Mouse (Mus musculus): Measurements from ENCODE around the gene Ccnd3. TPM values are rescaled to one million over a fixed set of nuclear protein-coding genes. Genes with fewer than 3 reads are reported as not detected.
"Not testable (repeated sequence)": the region's sequence is repeated elsewhere in the genome, so short reads cannot be mapped to it uniquely, and the experiment has no call there.

The Ccnd3 gene
- polyA plus RNA-seq, 1 experiment from 2014 or later = 214 TPM

DNA sequence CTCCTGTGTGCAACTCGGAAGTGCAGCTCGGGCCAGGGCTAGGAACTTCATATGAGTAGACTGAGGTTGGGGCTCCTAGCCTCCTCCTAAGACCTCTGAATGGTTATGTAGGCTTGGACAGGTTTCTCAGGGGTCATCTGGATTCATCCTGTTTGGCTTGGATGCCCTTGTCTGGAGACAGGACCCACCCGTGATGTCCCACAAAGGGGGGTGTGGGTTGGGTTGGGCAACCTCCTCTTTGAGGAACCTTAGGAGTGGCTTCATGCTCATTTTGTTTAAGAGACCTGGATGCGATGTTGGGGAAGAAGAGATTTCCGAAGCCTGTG, 92.0 kb downstream of the Ccnd3 start:
- Histone ChIP-seq H3K4me3 (ENCODE audit: low read depth, low read length) (no peak overlapping the region), H3K27me3 (replicated peaks; ENCODE audit: insufficient read depth, low read length) (no peaks in the 10 kb centered on the region), H3K27ac (ENCODE audit: low read length) (peak overlapping the region; percentile 94), H3K4me1 (ENCODE audit: insufficient read depth, low read depth, low read length) (peaks cover 28% of the 10 kb centered on the region), H3K36me3 (ENCODE audit: insufficient read depth, low read length) (0 out of 2 replicates have a peak, but pooled peaks cover 6% of the 10 kb centered on the region), H3K9ac (replicated peaks; ENCODE audit: low read depth) (0 out of 2 replicates have a peak overlapping the region, but pooled peaks have one; percentile 6), H3K9me3 (ENCODE audit: low read length) (no peaks in the 10 kb centered on the region), H3K4me2 (replicated peaks; ENCODE audit: low read depth, low read length) (0 out of 2 replicates have a peak overlapping the region, but pooled peaks have one; percentile 17)
- WGBS = 44% methylated on average over 5 of the region's 5 CpGs
- ATAC-seq = no peak
- no peak for DNase-seq (ENCODE audit: low spot score)
- TF ChIP-seq EP300 (IDR thresholded peaks at IDR 0.05) (no peak), CTCF (IDR thresholded peaks at IDR 0.05) (no peak)

DNA sequence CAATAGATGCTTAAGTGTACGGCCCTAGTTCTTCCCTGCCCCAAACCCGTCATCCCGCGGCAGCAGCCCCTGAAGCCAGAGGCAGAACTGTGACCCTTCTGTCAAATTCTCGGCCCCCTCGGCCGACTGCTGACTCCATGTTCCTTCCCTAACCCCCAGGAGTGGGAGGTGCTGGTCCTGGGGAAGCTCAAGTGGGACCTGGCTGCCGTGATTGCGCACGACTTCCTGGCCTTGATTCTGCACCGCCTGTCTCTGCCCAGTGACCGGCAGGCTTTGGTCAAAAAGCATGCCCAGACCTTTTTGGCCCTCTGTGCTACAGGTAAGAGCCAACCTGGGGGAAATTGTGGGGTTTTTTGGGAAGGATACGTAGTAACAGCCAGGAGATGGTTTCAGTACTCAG, 92.4 kb downstream of the Ccnd3 start:
- WGBS = 54% methylated on average over 13 of the region's 13 CpGs
- TF ChIP-seq CTCF (IDR thresholded peaks at IDR 0.05) (no peak), EP300 (IDR thresholded peaks at IDR 0.05) (no peak)
- DNase-seq (ENCODE audit: low spot score) = peak; percentile 32

DNA sequence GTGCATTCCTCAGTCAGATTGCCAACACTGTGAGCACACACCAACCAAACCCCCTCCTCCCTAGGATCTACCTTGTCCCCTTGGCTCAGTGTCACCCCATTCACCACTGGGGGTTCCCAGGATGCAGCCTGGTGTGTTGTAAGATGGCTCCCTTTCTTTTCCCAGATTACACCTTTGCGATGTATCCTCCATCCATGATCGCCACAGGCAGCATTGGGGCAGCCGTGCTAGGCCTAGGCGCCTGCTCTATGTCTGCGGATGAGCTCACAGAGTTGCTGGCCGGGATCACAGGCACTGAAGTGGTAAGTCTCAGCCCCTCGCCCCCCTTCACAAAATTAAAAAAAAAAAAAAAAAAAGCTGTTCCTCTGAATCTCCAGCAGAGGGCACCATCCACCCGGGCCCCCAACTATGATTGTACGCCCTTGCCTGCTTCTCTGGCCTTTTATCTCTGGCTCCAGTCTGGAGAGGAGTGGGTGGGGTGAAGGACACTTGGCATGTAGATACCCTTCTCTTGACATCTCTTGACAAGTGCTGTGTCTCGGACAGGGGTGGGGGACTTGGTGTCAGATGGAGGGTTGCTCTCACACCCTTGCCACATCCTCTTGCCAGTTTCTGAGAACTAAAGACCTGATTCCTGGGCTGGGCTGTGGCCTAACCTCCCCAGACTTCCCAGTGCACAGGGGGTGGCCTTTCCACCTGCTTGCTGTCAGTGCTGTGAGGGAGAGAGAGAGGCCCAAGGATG, 93.2 kb downstream of the Ccnd3 start:
- ATAC-seq (peak; percentile 19), DNase-seq (ENCODE audit: low spot score) (peak; percentile 83)
- 0 out of 2 replicates have a peak, but pooled peaks cover 12% of the 10 kb centered on the region for H3K36me3 ChIP-seq (ENCODE audit: insufficient read depth, low read length)
- peaks cover 28% of the 10 kb centered on the region for H3K4me1 ChIP-seq (ENCODE audit: insufficient read depth, low read depth, low read length)
- H3K4me3 ChIP-seq (ENCODE audit: low read depth, low read length) = no peak overlapping the region
- H3K4me2 ChIP-seq (replicated peaks; ENCODE audit: low read depth, low read length) = peak overlapping the region; percentile 17; the same call in 1 of the 2 replicates
- 18% methylated on average over 10 of the region's 10 CpGs for WGBS
- no peaks in the 10 kb centered on the region for H3K9me3 ChIP-seq (ENCODE audit: low read length)
- H3K27me3 ChIP-seq (replicated peaks; ENCODE audit: insufficient read depth, low read length) = no peaks in the 10 kb centered on the region
- no peak overlapping the region for H3K9ac ChIP-seq (replicated peaks; ENCODE audit: low read depth)
- TF ChIP-seq EP300 (IDR thresholded peaks at IDR 0.05) (peak; percentile 77), CTCF (IDR thresholded peaks at IDR 0.05) (peak; percentile 78)
- H3K27ac ChIP-seq (ENCODE audit: low read length) = peak overlapping the region; percentile 94

More for the DNA sequence above, 92.4 kb downstream of the Ccnd3 start:
- no peaks in the 10 kb centered on the region for H3K9me3 ChIP-seq (ENCODE audit: low read length)
- ATAC-seq = no peak
- 0 out of 2 replicates have a peak, but pooled peaks cover 11% of the 10 kb centered on the region for H3K36me3 ChIP-seq (ENCODE audit: insufficient read depth, low read length)
- 0 out of 2 replicates have a peak overlapping the region, but pooled peaks have one; percentile 6 for H3K9ac ChIP-seq (replicated peaks; ENCODE audit: low read depth)
- peaks cover 28% of the 10 kb centered on the region for H3K4me1 ChIP-seq (ENCODE audit: insufficient read depth, low read depth, low read length)
- H3K27ac ChIP-seq (ENCODE audit: low read length) = peak overlapping the region; percentile 94
- peak overlapping the region; percentile 17; the same call in 1 of the 2 replicates for H3K4me2 ChIP-seq (replicated peaks; ENCODE audit: low read depth, low read length)
- H3K27me3 ChIP-seq (replicated peaks; ENCODE audit: insufficient read depth, low read length) = no peaks in the 10 kb centered on the region
- no peak overlapping the region for H3K4me3 ChIP-seq (ENCODE audit: low read depth, low read length)

DNA sequence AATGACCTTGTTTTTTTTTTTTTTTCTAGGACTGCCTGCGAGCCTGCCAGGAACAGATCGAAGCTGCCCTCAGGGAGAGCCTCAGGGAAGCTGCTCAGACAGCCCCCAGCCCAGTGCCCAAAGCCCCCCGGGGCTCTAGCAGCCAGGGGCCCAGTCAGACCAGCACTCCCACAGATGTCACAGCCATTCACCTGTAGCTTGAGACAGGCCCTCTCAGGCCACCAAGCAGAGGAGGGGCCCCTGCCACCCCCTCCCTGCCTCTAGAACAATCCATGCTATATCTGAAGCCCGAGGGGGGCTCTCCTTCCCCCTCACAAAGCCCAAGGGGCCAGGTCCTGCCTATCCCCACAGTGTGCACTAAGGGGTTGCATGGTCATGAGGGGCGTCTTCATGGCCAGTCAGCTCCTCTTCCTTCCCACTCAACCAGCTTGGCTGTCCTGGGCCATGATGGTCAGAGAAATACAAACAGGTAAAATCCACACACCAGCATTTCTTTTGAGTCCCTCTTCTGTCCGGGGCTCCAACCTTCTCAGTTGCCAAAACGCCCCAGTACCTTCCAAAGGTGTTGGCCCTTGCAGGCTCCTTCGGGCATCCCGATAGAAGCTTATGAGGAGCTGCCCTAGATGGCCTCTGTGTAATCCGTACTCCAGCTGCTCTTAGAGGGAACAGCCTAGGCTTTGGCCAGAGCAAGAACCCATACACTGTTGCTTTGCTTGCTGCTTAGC, 93.9 kb downstream of the Ccnd3 start:
- H3K9me3 ChIP-seq (ENCODE audit: low read length); ATAC-seq; H3K4me2 ChIP-seq (replicated peaks; ENCODE audit: low read depth, low read length); DNase-seq (ENCODE audit: low spot score); H3K27me3 ChIP-seq (replicated peaks; ENCODE audit: insufficient read depth, low read length); H3K4me3 ChIP-seq (ENCODE audit: low read depth, low read length); H3K9ac ChIP-seq (replicated peaks; ENCODE audit: low read depth): not testable (repeated sequence)
- Histone ChIP-seq H3K4me1 (ENCODE audit: insufficient read depth, low read depth, low read length) (peaks cover 28% of the 10 kb centered on the region), H3K36me3 (ENCODE audit: insufficient read depth, low read length) (0 out of 2 replicates have a peak, but pooled peaks cover 14% of the 10 kb centered on the region), H3K27ac (ENCODE audit: low read length) (peak overlapping the region; percentile 38; the same call in 1 of the 2 replicates)
- WGBS = 75% methylated on average over 10 of the region's 10 CpGs

DNA sequence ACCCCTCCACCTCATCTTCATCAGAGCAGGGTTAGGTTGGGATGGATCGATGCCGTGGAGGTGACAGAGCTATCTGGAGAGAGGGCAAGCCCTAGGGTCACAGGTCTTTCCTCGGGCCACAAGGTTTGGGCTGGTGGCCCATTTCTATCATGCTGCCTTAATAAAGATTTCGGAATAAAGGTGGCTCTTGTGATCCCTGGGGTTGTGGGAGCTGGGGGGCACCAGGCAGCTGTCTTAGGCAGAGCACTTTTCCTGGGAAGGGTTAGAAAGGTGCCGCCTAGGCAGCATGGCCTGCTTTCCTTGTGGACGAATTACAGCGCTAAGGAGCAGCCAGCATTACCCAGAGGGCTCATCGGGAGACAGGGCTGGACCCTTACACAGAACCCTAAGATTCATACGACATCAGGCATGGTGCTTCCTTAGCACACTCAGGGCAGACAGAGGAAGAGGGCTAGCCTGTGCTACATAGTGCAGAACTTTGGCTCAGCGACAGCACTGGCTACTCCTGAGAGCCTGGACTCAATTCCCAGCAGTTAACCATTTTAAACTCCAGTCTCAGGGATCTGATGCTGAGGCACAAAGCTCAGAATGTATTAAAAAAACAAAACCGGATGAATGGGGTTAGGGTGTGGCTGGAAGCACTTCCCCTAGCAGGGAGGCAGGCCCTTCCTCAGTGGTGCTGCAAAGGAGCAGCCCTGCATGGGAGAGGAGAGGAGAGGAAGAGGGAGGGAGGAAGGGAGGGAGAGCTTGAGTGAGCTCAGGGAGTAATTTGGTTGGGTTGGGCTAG, 94.9 kb downstream of the Ccnd3 start:
- peak; percentile 41 for ATAC-seq
- DNase-seq (ENCODE audit: low spot score) = peak; percentile 63

More for the DNA sequence above, 94.9 kb downstream of the Ccnd3 start:
- Histone ChIP-seq H3K4me1 (ENCODE audit: insufficient read depth, low read depth, low read length) (peaks cover 28% of the 10 kb centered on the region), H3K27me3 (replicated peaks; ENCODE audit: insufficient read depth, low read length) (no peaks in the 10 kb centered on the region), H3K4me2 (replicated peaks; ENCODE audit: low read depth, low read length) (no peak overlapping the region), H3K27ac (ENCODE audit: low read length) (peak overlapping the region; percentile 72), H3K36me3 (ENCODE audit: insufficient read depth, low read length) (0 out of 2 replicates have a peak, but pooled peaks cover 18% of the 10 kb centered on the region), H3K4me3 (ENCODE audit: low read depth, low read length) (no peak overlapping the region), H3K9ac (replicated peaks; ENCODE audit: low read depth) (no peak overlapping the region), H3K9me3 (ENCODE audit: low read length) (no peaks in the 10 kb centered on the region)
- TF ChIP-seq EP300 (IDR thresholded peaks at IDR 0.05) (peak; percentile 59; the same call in 1 of the 2 replicates), CTCF (IDR thresholded peaks at IDR 0.05) (no peak)
- WGBS = 65% methylated on average over 11 of the region's 11 CpGs
